Mouse (Mus musculus) macrophage (primary cell): ENCODE results near the gene Zfp617. TPM values are rescaled to one million over a fixed set of nuclear protein-coding genes. Genes with fewer than 3 reads are reported as not detected.
"Not testable (repeated sequence)": the region's sequence is repeated elsewhere in the genome, so short reads cannot be mapped to it uniquely, and the experiment has no call there.

Experiments
- H3K27ac ChIP-seq: fragments of 350-480 bp; formaldehyde crosslinking; 2 replicates; pipeline ENCODE4 v1.9.0; 2021
- H3K36me3 ChIP-seq: fragments of 350-480 bp; formaldehyde crosslinking; 2 replicates; pipeline ENCODE4 v1.9.0; 2021; ENCODE audit errors: inconsistent target
- H3K4me3 ChIP-seq: fragments of 350-480 bp; formaldehyde crosslinking; 2 replicates; pipeline ENCODE4 v1.9.0; 2021; ENCODE audit errors: inconsistent target
- H3K79me2 ChIP-seq: fragments of 350-480 bp; formaldehyde crosslinking; 2 replicates; pipeline ENCODE4 v1.9.0; 2021; ENCODE audit errors: inconsistent target
- WGBS: methylation state at CpG from one replicate; pipeline ENCODE4 v1.1.7; 2026; ENCODE audit warnings: inconsistent platforms; ENCODE audit not compliant: missing documents; 5-methylcytosine and 5-hydroxymethylcytosine counted together
- polyA plus RNA-seq: library from polyadenylated mRNA; stranded (reverse); fragments of 250-400 nt; gene quantifications from 3 replicates; pipeline ENCODE4 v1.2.4, GENCODE M21; 2018; ENCODE audit warnings: inconsistent platforms
- total RNA-seq, 78 experiments: library from RNA; depleted of rRNA; stranded (reverse); fragments of 250-400 nt; gene quantifications; 1 replicate in 9 of 78; 2 replicates in 24 of 78; 3 replicates in 43 of 78; 4 replicates in 2 of 78; pipeline ENCODE4 v1.2.4; 2018; ENCODE audit warnings: inconsistent platforms in 56 of 78

Zfp617 gene
- 10 to 100 TPM; 12.7 to 39.8 (median 21.8) TPM for total RNA-seq (2018; cell fraction: chromatin; rRNA removed)
- total RNA-seq (2018; cell fraction: cytosol; rRNA removed) = 10 to 100 TPM in 22 of 26 experiments, 1 to 10 TPM in 4; 8.4 to 18.5 (median 12.7) TPM
- total RNA-seq (2018; cell fraction: nucleus; rRNA removed) = 10 to 100 TPM; 16.4 to 45.4 (median 23.7) TPM
- polyA plus RNA-seq = 11.8 to 35.6 TPM (median 15.9 TPM) in 3 replicates

DNA sequence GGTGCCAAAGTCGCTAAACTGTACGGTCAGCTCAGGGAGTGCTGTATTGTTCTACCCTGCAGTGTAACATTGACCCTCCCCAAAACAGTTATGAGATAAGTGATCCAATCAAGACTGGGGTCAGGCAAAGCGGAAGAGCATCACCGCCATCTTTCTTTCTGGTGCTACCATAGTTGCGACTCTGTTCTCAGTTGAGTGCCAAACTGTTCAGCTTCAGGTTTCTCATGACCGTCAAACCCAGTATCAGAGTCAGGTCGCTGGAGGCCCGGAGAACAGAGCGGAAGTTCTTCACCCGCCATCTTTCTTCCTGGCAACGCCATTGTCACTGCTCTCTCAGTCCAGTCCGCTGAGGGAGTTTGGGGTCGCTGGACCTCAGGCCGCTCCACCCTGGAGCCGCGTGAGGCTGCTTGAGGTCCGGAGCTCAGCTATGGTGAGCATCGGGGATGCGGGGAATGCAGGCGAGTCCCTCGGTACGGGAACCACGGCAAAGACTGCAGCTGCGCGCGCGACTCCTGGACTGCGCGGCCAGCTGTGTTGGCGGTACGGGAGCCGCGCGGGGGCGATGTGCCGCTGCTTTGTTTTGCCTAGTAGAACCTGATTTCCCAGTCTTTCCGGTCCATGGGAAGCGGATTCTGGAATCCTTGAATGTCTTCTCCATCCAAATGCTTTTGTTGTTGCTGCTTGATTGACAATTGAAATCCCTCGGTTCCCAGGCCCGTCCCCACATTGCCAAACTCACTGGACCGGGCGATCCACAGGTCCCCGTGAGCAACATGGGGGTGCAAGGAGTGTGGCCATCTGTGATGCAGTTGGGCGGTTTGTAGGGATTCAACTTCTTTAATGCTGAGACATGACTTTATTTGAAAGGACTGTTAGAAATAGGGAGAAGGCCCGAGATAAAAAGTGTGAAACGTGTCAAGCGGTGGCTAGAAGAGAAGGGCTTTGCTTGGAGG is at the start of gene Zfp617, which contains the start of gene Zfp882:
Gene Zfp617, plus strand, starts transcription at position 327 of the 953 bp plus-strand sequence.
Gene Zfp882, plus strand, starts transcription at position 300 of the 953 bp plus-strand sequence.
- WGBS = 9% methylated on average over 46 of the region's 47 CpGs
- peak within 1 kb of the TSS; percentile 57 for H3K27ac ChIP-seq
- peak within 1 kb of the TSS; percentile 44 for H3K4me3 ChIP-seq

DNA sequence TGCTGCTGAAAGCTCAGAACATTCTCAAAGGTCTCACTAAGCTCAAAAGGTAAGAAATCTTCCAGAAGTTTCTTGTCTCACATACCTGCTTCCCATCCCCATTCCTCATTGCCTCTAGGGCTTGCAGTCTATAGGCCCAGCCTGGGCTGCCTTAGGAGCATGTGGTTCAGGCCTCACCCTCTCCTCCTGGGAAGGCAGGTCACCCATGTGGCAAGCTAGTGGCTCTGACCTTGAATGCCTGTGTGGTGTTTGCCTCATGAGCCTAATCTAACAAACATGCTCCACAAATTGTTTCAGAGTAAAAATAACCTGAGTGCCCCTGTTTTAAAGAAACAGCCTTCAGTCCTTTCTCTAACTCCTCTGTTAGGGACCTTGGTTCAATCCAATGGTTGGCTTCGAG is 46.9 kb upstream of the Zfp617 start:
- not testable (repeated sequence) for H3K4me3 ChIP-seq, H3K27ac ChIP-seq, H3K36me3 ChIP-seq, H3K79me2 ChIP-seq
- WGBS = 88% methylated on average over 1 of the region's 1 CpGs

More for the DNA sequence above, at the start of gene Zfp617, which contains the start of gene Zfp882:
- H3K36me3 ChIP-seq = no peaks in the 10 kb centered on the region
- H3K79me2 ChIP-seq = no peaks in the 10 kb centered on the region

DNA sequence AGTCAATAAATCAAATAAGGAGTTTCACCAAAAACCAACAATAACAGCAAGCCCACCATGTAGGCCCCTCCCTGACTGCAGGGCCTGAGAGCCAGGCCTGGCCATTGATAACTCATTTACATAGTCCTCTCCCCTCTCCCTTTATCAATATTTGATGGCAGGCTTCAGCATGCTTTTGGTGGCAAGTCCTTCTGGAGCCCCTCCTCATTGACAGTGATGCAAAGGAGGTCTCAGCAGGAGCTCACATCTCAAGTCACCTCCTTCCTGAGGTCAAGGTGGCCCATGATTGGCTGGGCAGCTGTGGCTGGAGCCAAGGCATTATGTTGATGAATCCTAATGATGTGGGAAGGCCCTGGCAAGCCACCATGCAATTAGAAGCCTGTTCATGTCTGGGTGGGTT is 46.4 kb upstream of the Zfp617 start:
- H3K27ac ChIP-seq, H3K79me2 ChIP-seq, H3K4me3 ChIP-seq, H3K36me3 ChIP-seq: not testable (repeated sequence)

DNA sequence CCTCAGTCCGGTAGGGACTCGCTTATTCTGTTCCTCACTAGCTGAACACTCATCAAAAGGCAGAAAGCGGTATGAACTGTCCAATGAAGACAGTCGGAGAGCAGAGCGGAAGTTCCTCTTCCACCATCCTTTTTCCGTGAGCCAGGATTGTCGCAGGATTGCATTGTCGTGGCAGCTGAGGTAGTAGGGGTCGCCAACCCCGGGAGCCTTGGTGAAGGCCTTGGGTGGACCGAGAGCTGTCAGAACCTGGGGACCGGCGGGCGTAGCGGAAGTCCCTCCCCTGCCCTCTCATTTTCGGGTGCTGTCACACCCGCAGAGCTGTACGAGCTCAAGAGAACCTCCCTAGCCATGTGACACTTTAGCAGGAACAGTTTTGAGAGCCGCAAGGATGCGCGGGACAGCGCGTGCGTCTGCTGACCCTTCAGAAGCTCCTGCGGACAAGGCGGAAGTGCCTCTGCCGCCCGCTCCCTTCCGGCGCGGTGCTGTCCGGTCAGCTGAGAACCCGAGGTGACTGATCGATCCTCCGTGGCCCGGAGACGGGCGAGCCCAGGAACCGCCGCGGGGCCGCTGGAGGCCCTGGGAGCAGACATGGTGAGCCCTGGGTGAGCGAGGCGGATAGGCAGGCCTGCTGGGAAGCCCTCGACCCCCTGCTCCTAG is 26.7 kb upstream of the Zfp617 start, which contains the start of gene Zfp709:
Gene Zfp709, plus strand, starts transcription at position 402 of the 657 bp plus-strand sequence.
- Histone ChIP-seq H3K27ac (peak within 1 kb of the TSS; percentile 69), H3K36me3 (peaks cover 31% of the 10 kb centered on the region), H3K4me3 (peak within 1 kb of the TSS; percentile 75), H3K79me2 (peaks cover 42% of the 10 kb centered on the region)
- WGBS = 4% methylated on average over 45 of the region's 45 CpGs

DNA sequence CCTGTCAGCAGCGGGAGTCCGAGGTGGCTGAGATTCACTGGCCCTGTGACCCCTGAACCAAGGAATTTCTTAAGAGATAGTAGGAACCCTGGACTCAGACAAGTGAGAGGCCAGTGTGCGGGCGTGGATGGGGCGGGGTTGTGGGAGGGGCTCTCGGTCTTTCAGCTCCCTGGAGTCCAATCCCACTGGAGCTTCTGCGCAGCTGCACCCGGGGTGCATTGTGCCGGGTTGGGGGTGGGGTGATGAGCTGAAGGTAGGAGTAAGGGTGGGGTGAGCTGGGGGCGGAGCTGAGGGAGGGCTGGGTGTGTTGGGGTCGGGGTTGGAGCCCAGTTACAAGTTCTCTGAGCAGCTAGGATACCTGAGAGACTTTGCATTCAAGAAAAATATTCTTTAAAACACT is 7.8 kb upstream of the Zfp617 start:
- H3K4me3 ChIP-seq, H3K27ac ChIP-seq, H3K36me3 ChIP-seq, H3K79me2 ChIP-seq: not testable (repeated sequence)
- 67% methylated on average over 10 of the region's 11 CpGs for WGBS

DNA sequence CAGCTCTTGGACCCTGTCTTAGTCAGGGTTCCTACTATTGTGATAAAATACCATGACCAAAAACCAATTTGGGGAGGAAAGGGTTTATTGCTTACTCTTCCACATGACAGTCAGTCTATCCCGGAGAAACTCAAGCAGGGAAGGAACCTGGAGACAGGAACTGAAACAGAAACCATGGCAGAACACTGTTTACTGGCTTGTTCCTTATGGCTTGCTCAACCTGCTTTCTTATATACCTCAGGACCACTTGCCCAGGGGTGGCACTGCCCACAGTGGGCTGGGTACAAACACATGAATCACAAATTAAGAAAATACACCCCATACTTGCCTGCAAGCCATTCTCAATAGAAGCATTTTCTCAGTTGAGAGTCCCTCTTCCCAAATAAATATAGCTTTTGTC is 5.4 kb upstream of the Zfp617 start:
- H3K36me3 ChIP-seq, H3K4me3 ChIP-seq, H3K27ac ChIP-seq, H3K79me2 ChIP-seq: not testable (repeated sequence)
- WGBS = 0% methylated on average over 1 of the region's 1 CpGs

DNA sequence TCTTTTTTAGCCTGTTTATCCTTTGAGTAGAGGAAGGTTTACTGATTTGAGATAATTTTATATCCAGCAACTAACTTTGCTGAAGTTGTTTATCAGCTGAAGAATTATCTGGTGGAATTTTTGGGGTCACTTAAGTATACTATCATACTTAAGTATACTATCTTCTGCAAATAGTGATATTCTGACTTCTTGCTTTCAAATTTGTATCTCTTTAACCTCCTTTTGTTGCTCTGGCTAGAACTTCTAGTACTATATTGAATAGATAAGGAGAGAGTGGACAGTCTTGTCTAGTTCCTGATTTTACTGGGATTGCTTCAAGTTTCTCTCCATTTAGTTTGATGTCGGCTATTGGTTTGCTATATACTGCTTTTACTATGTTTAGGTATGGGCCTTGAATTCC is 1.6 kb upstream of the Zfp617 start:
- no peak overlapping the region for H3K27ac ChIP-seq
- H3K79me2 ChIP-seq = no peaks in the 10 kb centered on the region
- H3K4me3 ChIP-seq = no peak overlapping the region
- H3K36me3 ChIP-seq = no peaks in the 10 kb centered on the region
- WGBS = 93% methylated on average over 1 of the region's 1 CpGs

DNA sequence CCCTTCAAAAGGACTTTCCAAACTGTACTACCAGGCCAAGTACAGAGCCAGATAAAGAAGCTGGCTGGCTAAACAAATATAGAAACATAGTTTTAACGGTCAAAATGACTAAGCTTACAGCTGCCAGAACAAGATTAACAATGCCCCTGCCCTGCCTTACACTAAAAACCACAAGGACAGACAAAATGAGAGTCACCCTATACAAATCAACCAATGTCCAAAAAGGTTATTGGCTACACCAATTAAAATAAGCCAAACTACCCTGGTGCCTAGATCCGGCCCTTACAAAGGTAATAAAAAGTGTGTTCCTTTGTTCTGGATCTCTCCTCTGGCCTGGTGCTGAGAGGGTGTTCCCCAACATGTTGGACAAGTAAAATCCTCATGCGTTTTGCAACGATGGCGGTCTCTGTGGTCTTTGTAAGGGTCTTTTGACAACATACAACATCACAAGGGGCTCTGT is 607 bp upstream of the Zfp617 start:
- Histone ChIP-seq H3K27ac (no peak overlapping the region), H3K79me2 (no peaks in the 10 kb centered on the region), H3K4me3 (no peak overlapping the region), H3K36me3 (no peaks in the 10 kb centered on the region)
- 90% methylated on average over 5 of the region's 5 CpGs for WGBS

DNA sequence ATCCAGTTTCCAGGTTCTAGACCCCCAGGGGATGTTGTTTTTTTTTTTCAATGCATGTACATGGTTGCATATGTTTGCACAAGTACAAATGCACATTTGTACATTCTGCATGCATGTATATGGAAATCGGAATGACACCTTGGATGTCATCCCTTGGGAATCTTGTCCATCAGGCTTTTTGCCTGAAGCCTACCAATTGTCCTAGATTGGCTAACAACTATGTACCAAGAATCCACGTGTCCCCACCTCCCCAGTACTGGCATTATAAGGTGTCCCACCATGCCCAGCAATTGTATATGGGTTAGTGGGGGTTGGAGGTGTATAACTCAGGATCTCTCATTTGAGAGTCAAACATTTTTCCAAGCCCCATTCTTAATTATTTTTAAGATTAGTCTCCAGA is 3.9 kb downstream of the Zfp617 start:
- no peak overlapping the region for H3K4me3 ChIP-seq
- H3K27ac ChIP-seq = no peak overlapping the region
- no peaks in the 10 kb centered on the region for H3K79me2 ChIP-seq
- no peaks in the 10 kb centered on the region for H3K36me3 ChIP-seq
- WGBS = 93% methylated on average over 2 of the region's 2 CpGs

DNA sequence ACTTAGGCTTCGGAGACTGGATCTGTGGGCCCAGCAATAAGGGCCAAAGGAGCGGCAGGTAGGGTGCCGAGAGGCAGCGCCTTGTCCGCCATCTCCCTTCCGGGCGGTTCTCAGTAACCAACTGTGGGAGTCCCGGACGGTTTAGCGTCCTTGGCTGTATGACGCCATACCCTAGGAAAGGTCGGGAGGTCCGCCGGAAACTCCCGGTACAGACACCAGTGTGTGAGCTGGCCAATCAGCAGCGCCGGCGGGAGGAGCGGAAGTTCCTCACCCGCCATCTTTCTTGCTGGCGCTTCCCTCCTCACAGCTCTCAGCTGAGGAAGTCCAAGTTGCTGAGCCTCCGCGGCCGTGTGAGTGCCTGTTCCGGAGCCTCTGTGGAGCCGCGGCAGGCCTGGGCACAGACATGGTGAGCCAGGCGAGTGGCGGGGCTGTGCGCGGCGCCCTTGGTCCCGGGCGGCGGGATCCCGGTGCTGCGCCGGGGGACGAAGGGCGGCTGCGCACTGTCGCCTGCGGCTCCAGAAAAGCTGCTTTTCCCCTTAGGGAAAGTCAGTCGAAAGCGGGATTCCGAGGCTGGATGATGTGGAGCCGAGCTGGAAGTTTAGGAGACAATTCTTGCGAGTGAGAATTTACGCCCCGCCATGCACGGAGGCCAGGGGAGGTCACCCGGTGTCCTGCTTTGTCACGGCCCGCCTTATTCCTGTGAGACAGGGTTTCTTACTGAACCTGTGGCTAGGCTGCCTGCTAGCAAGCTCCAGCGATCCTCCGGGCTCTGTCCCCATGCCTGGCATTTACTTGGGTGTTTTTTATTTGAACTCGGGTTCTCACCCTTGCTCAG is 14.3 kb downstream of the Zfp617 start:
- Histone ChIP-seq H3K79me2 (peaks cover 32% of the 10 kb centered on the region), H3K4me3 (peak overlapping the region; percentile 90), H3K27ac (peak overlapping the region; percentile 78), H3K36me3 (no peaks in the 10 kb centered on the region)
- WGBS = under 1% methylated on average over 46 of the region's 57 CpGs

DNA sequence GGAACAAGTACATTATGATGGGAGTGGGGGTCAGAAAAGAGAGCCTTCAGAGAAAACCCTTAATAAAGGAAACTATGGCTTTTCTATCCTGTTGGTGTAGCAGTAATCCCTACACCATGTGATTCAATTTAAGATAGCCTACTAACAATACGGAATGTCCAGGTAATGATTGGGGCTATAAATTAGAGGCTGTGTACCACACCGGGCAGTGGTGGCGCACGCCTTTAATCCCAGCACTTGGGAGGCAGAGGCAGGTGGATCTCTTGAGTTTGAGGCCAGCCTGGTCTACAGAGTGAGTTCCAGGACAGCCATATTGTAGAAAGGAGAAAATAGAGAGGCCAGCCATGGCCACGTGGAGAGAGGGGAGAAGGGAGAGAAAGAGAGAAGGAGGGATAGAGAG is 17.4 kb downstream of the Zfp617 start:
- Histone ChIP-seq H3K79me2 (peaks cover 32% of the 10 kb centered on the region), H3K27ac (no peak overlapping the region), H3K4me3 (no peak overlapping the region), H3K36me3 (peaks cover 25% of the 10 kb centered on the region)
- 92% methylated on average over 5 of the region's 5 CpGs for WGBS

DNA sequence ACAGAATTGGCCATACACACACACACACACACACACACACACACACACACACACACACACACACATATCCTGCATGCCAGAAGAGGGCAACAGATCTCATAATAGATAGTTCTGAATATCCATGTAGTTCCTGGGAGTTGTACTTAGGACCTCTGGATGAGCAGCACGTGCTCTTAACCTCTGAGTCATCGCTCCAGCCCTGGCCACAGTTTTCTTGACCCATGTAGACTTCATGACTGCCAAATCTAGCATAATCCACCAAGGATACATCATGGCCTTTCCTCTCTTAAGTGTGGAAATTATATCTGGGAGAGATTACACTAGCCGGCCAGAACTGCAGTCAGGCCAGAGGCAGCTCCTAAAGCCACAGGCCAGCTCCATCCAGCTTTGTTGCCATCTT is 18.1 kb downstream of the Zfp617 start:
- H3K4me3 ChIP-seq = no peak overlapping the region
- H3K36me3 ChIP-seq = peaks cover 33% of the 10 kb centered on the region
- WGBS = 90% methylated on average over 3 of the region's 3 CpGs
- H3K79me2 ChIP-seq = peaks cover 32% of the 10 kb centered on the region
- no peak overlapping the region for H3K27ac ChIP-seq

DNA sequence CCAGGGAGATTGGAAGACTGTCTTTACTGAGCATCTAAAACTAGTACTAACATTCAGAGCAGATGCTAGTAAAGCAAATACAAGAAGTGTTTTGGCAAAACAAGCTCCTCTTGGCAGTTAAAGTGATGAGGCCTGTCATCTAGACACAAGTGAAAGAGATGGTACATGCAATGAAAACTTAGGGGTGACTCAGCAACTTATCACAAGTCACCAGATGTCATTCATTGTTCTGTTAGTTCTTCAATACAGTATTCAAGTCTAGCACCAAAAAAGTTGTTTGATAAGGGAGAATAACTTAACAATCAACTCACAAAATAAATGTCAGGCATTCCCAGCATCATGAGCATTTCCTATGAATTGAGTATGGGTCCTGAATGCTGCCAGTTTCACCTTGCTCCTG is 19.3 kb downstream of the Zfp617 start:
- Histone ChIP-seq H3K79me2 (peaks cover 32% of the 10 kb centered on the region), H3K36me3 (peaks cover 37% of the 10 kb centered on the region), H3K27ac (no peak overlapping the region)

DNA sequence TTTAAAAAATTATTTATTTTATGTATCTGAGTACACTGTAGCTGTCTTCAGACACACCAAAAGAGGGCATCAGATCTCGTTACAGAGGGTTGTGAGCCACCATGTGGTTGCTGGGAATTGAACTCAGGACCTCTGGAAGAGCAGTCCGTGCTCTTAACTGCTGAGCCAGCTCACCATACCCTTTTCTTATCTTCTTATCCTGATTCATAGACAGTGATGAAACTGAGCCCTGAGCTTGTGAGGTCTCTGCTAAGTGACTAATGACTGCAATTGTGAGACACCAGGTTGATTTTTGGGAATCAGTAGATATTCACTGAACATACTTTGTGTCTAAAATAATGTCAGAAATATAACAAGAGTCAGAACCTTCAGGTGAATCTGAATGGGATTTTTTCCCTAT is 29.6 kb downstream of the Zfp617 start:
- H3K27ac ChIP-seq, H3K36me3 ChIP-seq, H3K4me3 ChIP-seq, H3K79me2 ChIP-seq: not testable (repeated sequence)
- WGBS = 96% methylated on average over 2 of the region's 2 CpGs

More for the DNA sequence above, 19.3 kb downstream of the Zfp617 start:
- no peak overlapping the region for H3K4me3 ChIP-seq
